Mouse (Mus musculus) neural tube, embryonic 15.5 days (tissue): Measurements from ENCODE around the gene Rassf6. TPM values are rescaled to one million over a fixed set of nuclear protein-coding genes. Genes with fewer than 3 reads are reported as not detected.

Experiments
- ATAC-seq: fragments of 200-750 bp; cut with Nextera tagmentation; 2 replicates; pipeline ENCODE4 v1.8.0; 2017; ENCODE audit warnings: mild to moderate bottlenecking, moderate TSS enrichment, moderate library complexity; ENCODE audit not compliant: low FRiP score
- H3K27ac ChIP-seq: fragments of 300-500 bp; sonication (generic); replicated peaks from 2 replicates; pipeline ENCODE4 v1.5.1; 2015; ENCODE audit warnings: mild to moderate bottlenecking, inconsistent platforms
- H3K27me3 ChIP-seq: fragments of 300-500 bp; sonication (generic); replicated peaks from 2 replicates; pipeline ENCODE4 v1.6.1; 2015; ENCODE audit warnings: inconsistent platforms
- H3K36me3 ChIP-seq: fragments of 300-500 bp; sonication (generic); 2 replicates; pipeline ENCODE4 v1.6.1; 2015; ENCODE audit warnings: inconsistent platforms
- H3K4me1 ChIP-seq: fragments of 300-500 bp; sonication (generic); 2 replicates; pipeline ENCODE4 v1.6.1; 2015; ENCODE audit warnings: inconsistent platforms
- H3K4me2 ChIP-seq: fragments of 300-500 bp; sonication (generic); 2 replicates; pipeline ENCODE4 v1.6.1; 2015; ENCODE audit warnings: inconsistent platforms, mild to moderate bottlenecking, moderate library complexity
- H3K4me3 ChIP-seq: fragments of 300-500 bp; sonication (generic); replicated peaks from 2 replicates; pipeline ENCODE4 v1.5.1; 2015; ENCODE audit warnings: mild to moderate bottlenecking, inconsistent platforms
- H3K9ac ChIP-seq: fragments of 300-500 bp; sonication (generic); replicated peaks from 2 replicates; pipeline ENCODE4 v1.6.1; 2015; ENCODE audit warnings: mild to moderate bottlenecking, inconsistent platforms
- H3K9me3 ChIP-seq: fragments of 300-500 bp; sonication (generic); replicated peaks from 2 replicates; pipeline ENCODE4 v1.6.1; 2016; ENCODE audit warnings: inconsistent platforms
- WGBS: fragments of 180-500 bp; shearing (Covaris S2); methylation state at CpG from one replicate; pipeline ENCODE4 v1.1.7; 2015; ENCODE audit warnings: mixed read lengths; 5-methylcytosine and 5-hydroxymethylcytosine counted together
- polyA plus RNA-seq: library from polyadenylated mRNA; unstranded; fragments of >200 nt; fragmentation: Nextera tagmentation; extraction: Ambion mirVana; gene quantifications from 2 replicates; pipeline ENCODE4 v1.2.1, GENCODE M21; 2015

Gene Rassf6
- polyA plus RNA-seq, 1 experiment from 2014 or later = 3.1 TPM

GRCm38 (mm10) chr5:90565205-90565604 is 75.3 kb downstream of the Rassf6 start:
- Histone ChIP-seq H3K27me3 (no peaks in the 10 kb centered on the region), H3K4me2 (no peak overlapping the region), H3K9me3 (no peaks in the 10 kb centered on the region), H3K4me3 (no peak overlapping the region), H3K4me1 (no peaks in the 10 kb centered on the region), H3K27ac (no peak overlapping the region), H3K36me3 (no peaks in the 10 kb centered on the region), H3K9ac (no peak overlapping the region)
- no peak for ATAC-seq
- WGBS = 89% methylated on average over 6 of the region's 6 CpGs

DNA sequence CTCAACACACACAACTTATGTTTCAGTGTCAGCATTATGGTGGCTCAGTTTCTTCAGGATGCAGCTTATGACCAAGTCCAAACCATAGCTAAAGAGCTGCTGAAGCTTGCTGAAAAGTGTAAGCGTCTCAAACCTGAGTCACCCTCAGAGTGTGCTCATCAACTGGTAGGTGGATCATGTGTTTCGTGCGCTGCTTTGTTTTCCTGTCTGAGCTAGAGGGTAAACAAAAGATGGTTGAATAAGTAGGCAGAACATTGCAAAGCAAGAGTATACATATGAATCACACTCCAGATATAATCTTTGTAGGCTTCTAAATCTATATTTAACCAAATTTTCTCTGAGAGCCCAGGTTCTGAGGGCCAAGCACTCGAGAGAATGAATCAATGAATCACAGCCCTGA is 76.3 kb downstream of the Rassf6 start:
- no peak for ATAC-seq
- Histone ChIP-seq H3K4me2 (no peak overlapping the region), H3K27me3 (no peaks in the 10 kb centered on the region), H3K36me3 (no peaks in the 10 kb centered on the region), H3K9me3 (no peaks in the 10 kb centered on the region), H3K9ac (no peak overlapping the region), H3K27ac (no peak overlapping the region), H3K4me3 (no peak overlapping the region), H3K4me1 (no peaks in the 10 kb centered on the region)
- 93% methylated on average over 4 of the region's 4 CpGs for WGBS

DNA sequence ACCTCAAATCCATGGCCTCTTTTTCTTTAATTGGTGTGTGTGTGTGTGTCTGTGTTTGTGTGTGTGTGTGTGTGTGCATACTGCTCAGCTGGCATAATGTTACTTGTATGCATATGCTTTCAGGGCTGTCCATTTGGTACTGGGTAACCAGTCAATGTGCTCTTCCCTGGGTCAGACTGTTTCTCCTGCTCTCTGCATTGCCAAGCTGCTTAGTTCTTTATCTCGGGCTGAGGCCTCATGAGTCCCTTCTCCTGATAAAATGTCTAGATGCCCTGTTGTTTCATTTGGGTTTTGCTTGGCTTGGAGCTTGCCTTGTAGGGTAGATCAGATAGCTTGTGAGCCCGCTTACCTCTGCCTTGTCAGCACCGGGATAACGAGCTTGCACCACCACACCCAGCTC is 77.6 kb downstream of the Rassf6 start:
- Histone ChIP-seq H3K36me3 (no peaks in the 10 kb centered on the region), H3K9me3 (no peaks in the 10 kb centered on the region), H3K4me3 (no peak overlapping the region), H3K27ac (no peak overlapping the region), H3K27me3 (no peaks in the 10 kb centered on the region), H3K4me2 (no peak overlapping the region), H3K4me1 (no peaks in the 10 kb centered on the region), H3K9ac (no peak overlapping the region)
- ATAC-seq = no peak
- 90% methylated on average over 4 of the region's 4 CpGs for WGBS

GRCm38 (mm10) chr5:90561721-90562275 is 78.7 kb downstream of the Rassf6 start:
- no peaks in the 10 kb centered on the region for H3K36me3 ChIP-seq
- 95% methylated on average over 11 of the region's 11 CpGs for WGBS
- no peak overlapping the region for H3K4me2 ChIP-seq
- no peak for ATAC-seq
- H3K27me3 ChIP-seq = no peaks in the 10 kb centered on the region
- H3K27ac ChIP-seq = no peak overlapping the region
- H3K9ac ChIP-seq = no peak overlapping the region
- no peak overlapping the region for H3K4me3 ChIP-seq
- no peaks in the 10 kb centered on the region for H3K9me3 ChIP-seq
- H3K4me1 ChIP-seq = no peaks in the 10 kb centered on the region

DNA sequence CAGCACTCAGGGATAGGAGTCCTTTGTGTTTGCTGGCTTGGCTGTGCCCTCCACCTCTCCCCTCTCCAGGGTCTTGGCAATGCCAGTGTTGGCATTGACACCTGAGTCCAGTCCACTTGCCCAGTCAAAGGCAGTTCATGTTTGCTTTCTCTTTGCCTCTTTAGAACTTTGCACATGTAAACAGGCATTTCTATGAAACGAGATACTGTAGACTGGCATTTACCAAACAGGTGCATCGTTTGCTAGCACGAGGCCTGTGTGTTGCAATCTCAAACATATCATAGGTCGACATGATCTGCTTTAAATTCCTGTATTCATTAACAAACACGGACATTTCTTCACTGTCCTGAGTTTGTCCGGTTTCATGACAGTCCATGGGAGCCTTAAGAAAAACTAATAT is 79.7 kb downstream of the Rassf6 start, which contains the start of gene 5830473C10Rik:
TSS of gene 5830473C10Rik (plus strand) at position 365 of the 400 bp plus-strand sequence.
- no peak within 1 kb of the TSS for H3K4me3 ChIP-seq
- no peaks in the 10 kb centered on the region for H3K4me1 ChIP-seq
- no peak within 1 kb of the TSS for H3K4me2 ChIP-seq
- no peaks in the 10 kb centered on the region for H3K9me3 ChIP-seq
- no peaks in the 10 kb centered on the region for H3K36me3 ChIP-seq
- no peak within 1 kb of the TSS for H3K9ac ChIP-seq
- no peak for ATAC-seq
- H3K27me3 ChIP-seq = no peaks in the 10 kb centered on the region
- H3K27ac ChIP-seq = no peak within 1 kb of the TSS
- WGBS = 90% methylated on average over 6 of the region's 6 CpGs

DNA sequence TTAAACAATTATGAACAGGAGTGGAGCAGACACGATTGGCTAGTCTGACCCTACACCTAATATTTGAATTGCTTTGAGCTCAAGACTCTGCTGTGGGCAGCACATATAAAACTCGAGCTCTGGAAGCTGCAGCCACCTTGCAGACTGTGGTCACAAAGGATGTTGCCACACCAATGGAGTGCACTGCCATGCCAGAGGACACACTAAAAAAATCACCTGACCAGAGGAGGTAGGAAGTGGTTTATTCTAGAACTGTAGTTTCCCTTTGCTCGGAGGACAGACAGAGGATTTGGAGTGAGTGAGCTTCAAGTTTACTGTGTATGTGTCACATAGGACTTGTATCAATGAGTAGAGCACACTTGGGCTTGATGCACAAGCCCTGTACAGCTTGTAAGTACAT is 84.4 kb downstream of the Rassf6 start:
- H3K4me1 ChIP-seq = no peaks in the 10 kb centered on the region
- no peak overlapping the region for H3K4me2 ChIP-seq
- H3K4me3 ChIP-seq = no peak overlapping the region
- no peaks in the 10 kb centered on the region for H3K27me3 ChIP-seq
- H3K36me3 ChIP-seq = no peaks in the 10 kb centered on the region
- ATAC-seq = no peak
- 84% methylated on average over 3 of the region's 3 CpGs for WGBS
- no peaks in the 10 kb centered on the region for H3K9me3 ChIP-seq
- no peak overlapping the region for H3K9ac ChIP-seq
- no peak overlapping the region for H3K27ac ChIP-seq

Other genes with a start within 250 kb of the Rassf6 start
- gene Alb, start 179.8 kb downstream of the Rassf6 start, polyA plus RNA-seq = 2.1 and 4.8 TPM in 2 replicates
- 3.2 and 12.1 TPM in 2 replicates for gene Afp, start 149.9 kb downstream of the Rassf6 start, polyA plus RNA-seq
- 1.1 TPM in 1 of 2 replicates, not detected in the other for gene Afm, start 121.7 kb downstream of the Rassf6 start, polyA plus RNA-seq
- gene 5830473C10Rik, start 79.5 kb downstream of the Rassf6 start, polyA plus RNA-seq = 0.09 and 0.10 TPM in 2 replicates
- 0.27 and 0.77 TPM in 2 replicates for gene Cxcl5, start 118.7 kb upstream of the Rassf6 start, polyA plus RNA-seq
- 0.95 and 1.2 TPM in 2 replicates for gene Ppbp, start 127.9 kb upstream of the Rassf6 start, polyA plus RNA-seq
- gene Pf4, start 131.8 kb upstream of the Rassf6 start, polyA plus RNA-seq = 41.2 and 43.8 TPM in 2 replicates
- 0.18 and 0.20 TPM in 2 replicates for gene Cxcl3, start 145.4 kb upstream of the Rassf6 start, polyA plus RNA-seq
- not detected in 2 replicates for gene Cxcl15, start 153.9 kb upstream of the Rassf6 start, polyA plus RNA-seq